Mouse (Mus musculus) cortical plate, adult 2 months (tissue): ENCODE results near the gene Myf6. TPM values are rescaled to one million over a fixed set of nuclear protein-coding genes. Genes with fewer than 3 reads are reported as not detected.

Source experiments
- H3K27ac ChIP-seq: fragments of 200-500 bp; 2 replicates; pipeline ENCODE4 v1.5.1; 2012; ENCODE audit warnings: low read length, control low read depth, inconsistent platforms; ENCODE audit not compliant: insufficient read depth
- H3K4me1 ChIP-seq: fragments of 200-500 bp; 2 replicates; pipeline ENCODE4 v1.6.1; 2011; ENCODE audit warnings: low read length; ENCODE audit not compliant: control insufficient read depth, insufficient read depth
- H3K4me3 ChIP-seq: fragments of 200-500 bp; 2 replicates; pipeline ENCODE4 v1.5.1; 2011; ENCODE audit warnings: mild to moderate bottlenecking, low read length, control low read depth; ENCODE audit not compliant: insufficient read depth
- CTCF ChIP-seq: fragments of 200-500 bp; IDR thresholded peaks from 2 replicates; pipeline ENCODE4 v1.5.1; 2011; ENCODE audit warnings: mild to moderate bottlenecking, control low read depth, low read length; ENCODE audit not compliant: insufficient read depth; ENCODE audit errors: extremely low read depth
- POLR2A ChIP-seq: fragments of 200-500 bp; IDR thresholded peaks from 2 replicates; pipeline ENCODE4 v1.6.1; 2011; ENCODE audit warnings: mild to moderate bottlenecking, low read length, control low read depth; ENCODE audit not compliant: insufficient read depth; ENCODE audit errors: extremely low read depth
- polyA plus RNA-seq: library from polyadenylated mRNA; depleted of rRNA; stranded (reverse); fragments of >200 nt; gene quantifications from 2 replicates; pipeline ENCODE4 v1.2.3, GENCODE M21; 2012; rRNA removed

The Myf6 gene
- polyA plus RNA-seq, 1 experiment: not detected

- TF ChIP-seq POLR2A (no peak), CTCF (no peak)
- Histone ChIP-seq H3K4me1 (no peaks in the 10 kb centered on the region), H3K27ac (no peak overlapping the region), H3K4me3 (no peak overlapping the region)
These were observed 26.7 kb downstream of the Myf6 start for GRCm38 (mm10) chr10:107467819-107468218.

DNA sequence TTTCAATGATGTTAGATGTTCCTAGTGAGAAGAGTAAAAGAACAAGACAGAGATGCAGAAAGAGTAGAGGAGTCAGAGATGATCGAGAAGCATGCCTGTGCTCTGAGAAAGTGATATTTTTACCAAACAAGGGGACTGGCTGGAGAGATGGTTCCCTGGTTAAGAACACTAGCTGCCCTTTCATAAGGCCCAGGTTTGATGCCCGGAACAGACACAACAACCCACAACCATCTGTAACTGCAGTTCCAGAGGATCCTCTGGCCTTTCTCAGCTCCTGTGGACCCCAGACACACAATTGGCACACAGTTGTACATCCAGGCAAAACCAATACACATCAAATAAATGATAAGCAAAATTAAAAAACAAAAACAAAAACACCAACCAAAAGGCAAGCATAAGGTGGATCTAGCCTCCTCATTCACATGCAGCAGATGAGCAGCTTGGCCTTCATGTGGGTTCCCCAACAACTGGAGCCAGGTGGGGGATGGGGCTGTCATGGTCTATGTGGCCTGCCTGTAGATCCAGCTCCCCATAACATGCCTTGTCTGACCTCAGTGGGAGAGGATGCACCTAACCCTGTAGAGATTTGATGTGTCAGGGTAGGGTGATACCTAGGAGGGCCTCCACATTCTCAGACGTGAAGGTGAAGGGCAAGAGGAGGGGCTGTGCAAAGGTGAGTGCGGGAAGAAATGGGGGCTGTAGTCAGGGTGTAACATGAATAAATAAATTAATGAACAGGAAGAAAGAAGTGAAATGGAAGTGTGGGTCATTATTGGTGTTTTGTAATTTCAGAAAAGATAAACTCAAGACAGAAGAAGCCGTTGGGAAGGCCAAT is 44.8 kb downstream of the Myf6 start:
- TF ChIP-seq POLR2A (no peak), CTCF (no peak)
- no peaks in the 10 kb centered on the region for H3K4me1 ChIP-seq
- H3K4me3 ChIP-seq: no peak overlapping the region
- no peak overlapping the region for H3K27ac ChIP-seq

Other genes with a start within 250 kb of the Myf6 start
- 20.0 and 21.3 TPM in 2 replicates for gene Lin7a, start 223.1 kb downstream of the Myf6 start, polyA plus RNA-seq
- not detected in 2 replicates for gene Myf5, start 8.6 kb downstream of the Myf6 start, polyA plus RNA-seq
- 0.06 and 0.09 TPM in 2 replicates for gene Ptprq, start 225.3 kb upstream of the Myf6 start, polyA plus RNA-seq